Mouse (Mus musculus) Patski (cell line): ENCODE data around the gene Psmd9. TPM values are rescaled to one million over a fixed set of nuclear protein-coding genes. Genes with fewer than 3 reads are reported as not detected.

Experiments used
- ATAC-seq: fragments of 100-300 bp; one replicate; pipeline ENCODE4 v1.8.0; 2021
- CTCF ChIA-PET: fragments of 350-600 bp; sonication (Branson Sonifier 250); formaldehyde crosslinking; loops from one replicate; lab custom pipeline; 2022; ENCODE audit warnings: inconsistent platforms; lab: Charles Lee
- POLR2A ChIA-PET: fragments of 350-600 bp; sonication (Branson Sonifier 250); formaldehyde crosslinking; loops from one replicate; lab custom pipeline; 2022; ENCODE audit warnings: antibody characterized with exemption, inconsistent platforms; lab: Charles Lee
- DNase-seq: peaks from one replicate; pipeline ENCODE4 v3.0.0-alpha.2; 2011; ENCODE audit warnings: low read depth, low spot score
- H3K27me3 ChIP-seq: fragments of 371-371 bp; one replicate; pipeline ENCODE4 v1.5.1; 2021
- CTCF ChIP-seq: fragments of 100-300 bp; IDR thresholded peaks from one replicate; pipeline ENCODE4 v1.5.1; 2021
- in situ Hi-C: fragments of 300-500 bp; cut with MboI; formaldehyde crosslinking; loops from 3 replicates; pipeline ENCODE4 v1.11.1; 2018; ENCODE audit warnings: low pct_unique_long_range_greater_than_20kb, mixed read lengths
- polyA plus RNA-seq: library from polyadenylated mRNA; unstranded; gene quantifications from one replicate; pipeline ENCODE4 v1.2.3, GENCODE M21; 2021

Psmd9 gene
- 59.3 TPM for polyA plus RNA-seq

DNA sequence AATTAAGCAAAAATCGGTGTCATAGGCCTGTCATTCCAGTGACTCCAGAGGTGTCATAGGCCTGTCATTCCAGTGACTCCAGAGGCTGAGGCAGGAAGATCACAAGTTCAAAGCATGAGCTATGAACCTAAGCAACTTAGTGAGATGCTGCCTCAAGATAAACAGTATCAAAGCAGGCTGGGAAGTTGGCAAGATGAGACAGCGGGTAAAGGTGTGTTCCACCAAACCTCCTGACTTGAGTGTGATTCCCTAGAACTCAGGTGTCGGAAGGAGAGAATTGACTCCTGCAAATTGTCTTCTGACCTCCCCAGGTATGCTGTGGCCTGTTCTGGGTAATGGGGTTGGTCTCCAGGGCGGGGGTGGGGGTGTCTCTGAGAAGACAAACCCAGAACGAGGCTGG is at the start of gene Psmd9:
Psmd9 (plus strand) TSS at position 130 of the 400 bp plus-strand sequence.
- in situ Hi-C loops, result no loop called here
- ATAC-seq, result no peak
- H3K27me3 ChIP-seq, result no peaks in the 10 kb centered on the region
- DNase-seq, result no peak
- no peak for TF ChIP-seq CTCF
- ChIA-PET CTCF (interaction anchor here (1.0 to 6.1 kb wide), 8 partner anchors 14 to 105 kb away, joined by 3 to 40 read pairs (median 8); partner anchors contain the start of gene Tmem120b), POLR2A (no interaction called here)

DNA sequence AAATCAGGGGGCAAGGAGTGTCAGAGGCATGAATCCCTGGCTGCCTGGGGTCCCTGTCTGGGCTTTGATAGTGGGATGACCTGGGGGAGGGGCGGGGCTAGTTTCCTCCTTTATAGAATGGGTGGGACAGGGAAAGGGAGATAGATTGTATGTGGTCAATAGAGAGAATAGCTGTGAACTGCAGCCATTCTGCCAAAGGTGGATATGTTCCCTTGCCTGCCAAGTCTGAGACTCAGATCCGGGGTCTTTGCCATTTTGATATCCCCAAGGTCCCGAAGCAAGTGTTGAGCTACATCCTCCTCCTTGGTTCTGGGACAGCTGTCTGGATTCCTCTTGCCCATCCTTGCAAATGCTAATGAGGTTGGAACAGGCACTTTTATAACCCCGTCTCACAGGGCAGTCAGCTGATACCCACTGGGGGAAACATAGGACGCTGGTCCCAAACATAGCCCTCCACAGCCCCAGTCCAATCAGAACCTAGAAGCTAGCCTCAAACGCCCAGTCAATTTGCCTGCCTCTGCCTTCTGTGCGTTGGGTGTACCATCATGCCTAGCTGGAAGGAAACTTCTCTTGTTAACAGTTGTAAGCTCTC is 48.5 kb upstream of the Psmd9 start:
- ChIA-PET POLR2A (interaction anchor here (0.6 kb wide), 1 partner anchor 773 kb away, joined by 3 read pairs; no protein-coding TSS in a partner anchor), CTCF (interaction anchor here (0.7 to 2.7 kb wide), 5 partner anchors 12 to 57 kb away, joined by 3 to 10 read pairs (median 3); partner anchors contain the start of gene Rhof)
- in situ Hi-C loops, result loop anchor here (10.0 kb wide), 1 partner anchor 56 kb away; the partner anchor contains the start of gene Tmem120b
- no peaks in the 10 kb centered on the region for H3K27me3 ChIP-seq
- TF ChIP-seq CTCF, result no peak
- ATAC-seq (no peak), DNase-seq (no peak)

DNA sequence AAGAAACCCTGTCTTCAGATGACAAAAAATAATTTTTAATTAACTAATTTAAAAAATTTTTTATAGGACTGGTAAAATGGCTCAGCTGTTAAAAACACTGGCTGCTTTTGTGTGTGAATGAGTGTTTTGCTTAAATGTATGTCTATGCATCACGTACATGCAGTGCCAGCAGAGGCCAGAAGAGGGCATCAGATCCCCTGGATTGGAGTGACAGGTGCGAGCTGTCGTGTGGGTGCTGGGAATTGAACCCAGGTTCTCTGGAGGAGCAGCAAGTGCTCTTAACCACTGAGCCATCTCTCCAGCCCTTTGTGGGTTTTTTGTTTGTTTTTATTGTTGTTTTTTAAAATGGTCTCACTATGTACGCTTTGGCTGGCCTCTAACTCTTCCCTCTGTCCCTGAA is 47.0 kb upstream of the Psmd9 start:
- ChIA-PET POLR2A (interaction anchor here (0.6 kb wide), 1 partner anchor 43 kb away, joined by 4 read pairs; no protein-coding TSS in a partner anchor), CTCF (interaction anchor here (1.1 to 2.7 kb wide), 3 partner anchors 28 to 58 kb away, joined by 3 to 10 read pairs (median 4); no protein-coding TSS in a partner anchor)
- in situ Hi-C loops, result loop anchor here (10.0 kb wide), 1 partner anchor 57 kb away; the partner anchor contains the start of gene Tmem120b
- DNase-seq, result no peak
- no peak for TF ChIP-seq CTCF
- no peaks in the 10 kb centered on the region for H3K27me3 ChIP-seq
- no peak for ATAC-seq

DNA sequence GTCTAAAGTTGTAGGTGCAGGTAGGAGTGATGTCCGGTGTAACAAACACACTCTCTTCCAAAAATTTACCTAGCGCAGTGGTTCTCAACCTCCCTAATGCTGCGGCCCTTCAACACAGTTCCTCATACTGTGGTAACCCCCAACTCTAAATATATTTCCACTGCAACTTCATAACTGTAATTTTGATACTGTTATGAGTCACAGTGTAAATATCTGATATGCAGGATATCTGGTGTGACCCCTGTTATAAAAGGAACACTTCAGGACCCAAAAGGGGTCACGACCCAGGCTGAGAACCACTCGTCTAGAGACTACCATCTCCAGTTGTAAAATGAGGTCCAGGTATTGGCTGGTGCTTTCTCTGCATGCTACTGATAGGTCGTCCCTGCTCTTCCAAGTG is 44.1 kb upstream of the Psmd9 start:
- ChIA-PET CTCF (interaction anchor here (1.5 to 6.0 kb wide), 3 partner anchors 9 to 24 kb away, joined by 3 to 39 read pairs (median 4); no protein-coding TSS in a partner anchor), POLR2A (no interaction called here)
- ATAC-seq (no peak), DNase-seq (no peak)
- TF ChIP-seq CTCF, result no peak
- in situ Hi-C loops, result loop anchor here (10.0 to 25.0 kb wide), 4 partner anchors 60 to 1387 kb away; partner anchors contain the start of genes Ppp1cc, Pptc7 and Tmem120b
- H3K27me3 ChIP-seq, result no peaks in the 10 kb centered on the region

DNA sequence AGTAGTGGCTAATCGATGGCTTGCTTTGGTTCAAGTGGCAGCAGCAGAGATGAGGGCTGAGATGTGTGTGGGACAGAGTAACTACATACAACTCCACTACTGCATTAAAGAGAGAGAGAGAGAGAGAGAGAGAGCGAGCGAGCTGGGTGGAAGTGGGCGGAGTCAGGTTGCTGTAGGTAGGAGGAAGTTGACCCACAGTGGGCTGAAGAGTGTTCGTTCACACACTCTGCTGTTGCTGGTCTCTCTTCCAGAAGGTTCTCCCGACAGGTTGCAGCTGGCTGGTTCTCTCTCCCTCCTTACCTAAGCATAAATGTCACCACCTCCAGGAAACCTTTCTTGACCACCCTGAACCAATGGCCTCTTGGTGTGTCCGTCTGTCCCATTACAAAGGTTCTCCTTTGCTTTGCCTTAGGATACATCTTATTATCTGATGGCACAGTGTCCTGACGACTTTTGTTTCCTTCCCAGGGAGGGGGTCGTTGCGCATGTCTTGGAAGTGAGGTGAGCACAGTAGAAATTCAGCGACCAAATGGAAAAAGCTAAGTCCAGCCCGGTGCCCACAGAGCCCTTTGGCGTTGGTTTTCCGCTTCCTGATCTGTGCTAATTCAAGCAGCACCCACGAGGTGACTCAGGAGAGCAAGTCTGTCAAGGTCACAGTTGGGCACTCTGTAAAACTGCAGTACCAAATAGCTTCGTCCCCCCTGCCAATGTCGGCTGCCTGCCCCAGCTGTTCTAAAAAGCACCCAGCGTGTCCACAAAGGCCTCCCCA is 43.4 kb upstream of the Psmd9 start:
- ATAC-seq (peak; percentile 60), DNase-seq (no peak)
- ChIA-PET POLR2A (interaction anchor here (0.6 kb wide), 1 partner anchor 19 kb away, joined by 3 read pairs; no protein-coding TSS in a partner anchor), CTCF (interaction anchor here (1.0 to 6.0 kb wide), 5 partner anchors 9 to 44 kb away, joined by 3 to 39 read pairs (median 5); partner anchors contain the start of gene Psmd9)
- in situ Hi-C loops, result loop anchor here (10.0 to 25.0 kb wide), 4 partner anchors 61 to 1386 kb away; partner anchors contain the start of genes Ppp1cc, Pptc7 and Tmem120b
- H3K27me3 ChIP-seq, result no peaks in the 10 kb centered on the region
- no peak for TF ChIP-seq CTCF

DNA sequence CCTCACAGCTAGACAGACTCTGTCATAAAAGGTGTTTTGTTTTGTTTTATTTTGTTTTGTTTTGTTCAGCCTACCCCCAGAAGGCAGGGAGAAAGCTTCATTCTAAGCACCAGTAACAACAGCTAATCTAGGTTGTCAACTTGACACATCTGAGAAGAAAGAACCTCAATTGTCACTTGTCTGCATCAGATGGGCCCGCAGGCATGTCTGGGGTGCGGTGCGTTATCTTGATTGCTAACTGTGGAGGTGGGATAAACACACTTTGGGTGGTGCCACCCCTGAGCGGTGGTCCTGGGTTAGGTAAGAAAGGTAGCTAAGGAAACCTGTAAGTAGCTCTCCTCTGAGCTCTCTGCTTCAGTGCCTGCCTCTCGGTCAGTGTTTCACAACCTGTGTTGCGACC is 42.2 kb upstream of the Psmd9 start:
- in situ Hi-C loops, result loop anchor here (10.0 to 25.0 kb wide), 4 partner anchors 62 to 1385 kb away; partner anchors contain the start of genes Ppp1cc, Pptc7 and Tmem120b
- POLR2A ChIA-PET, result interaction anchor here (0.7 kb wide), 1 partner anchor 18 kb away, joined by 3 read pairs; no protein-coding TSS in a partner anchor
- DNase-seq (no peak), ATAC-seq (no peak)
- CTCF ChIA-PET, result interaction anchor here (1.1 to 6.0 kb wide), 4 partner anchors 22 to 38 kb away, joined by 3 to 39 read pairs (median 14); no protein-coding TSS in a partner anchor
- no peak for TF ChIP-seq CTCF
- H3K27me3 ChIP-seq, result no peaks in the 10 kb centered on the region

DNA sequence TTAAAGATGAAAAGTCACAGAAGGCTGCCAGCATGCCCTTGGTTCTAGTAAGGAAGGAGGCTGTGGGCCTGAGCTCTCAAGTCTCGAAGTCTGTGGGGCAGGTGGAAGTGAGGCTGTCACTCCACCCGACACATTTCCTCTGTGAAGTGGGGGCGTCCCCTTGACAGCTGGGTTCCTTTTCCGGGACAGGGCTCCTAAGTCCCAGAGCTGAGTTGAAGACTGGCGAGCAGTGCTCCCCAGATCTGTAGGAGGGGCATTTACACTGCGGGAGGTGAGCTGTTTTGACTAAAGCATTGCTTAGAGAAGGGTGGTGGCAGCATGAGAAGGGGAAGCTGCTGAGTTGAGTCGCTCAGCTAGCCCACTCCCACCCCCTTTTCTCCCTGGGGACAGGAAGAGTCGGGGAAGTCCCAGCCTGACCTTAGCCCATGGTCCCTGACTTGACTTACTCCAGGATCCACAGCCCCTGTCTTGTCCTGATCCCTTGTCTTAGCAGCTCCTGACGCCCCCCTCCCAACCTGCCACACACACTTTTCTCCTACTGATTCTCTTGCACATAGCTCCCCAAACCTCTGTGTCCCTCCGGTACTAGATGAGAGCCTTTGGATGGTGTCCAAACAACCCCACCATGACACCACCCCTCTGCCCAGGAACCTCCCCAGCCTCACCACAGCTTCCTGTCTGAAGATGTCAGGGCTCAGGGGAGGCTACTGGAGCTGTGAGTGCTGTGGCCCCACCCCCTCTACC is 40.6 kb upstream of the Psmd9 start:
- ATAC-seq (no peak), DNase-seq (no peak)
- ChIA-PET POLR2A (interaction anchor here (1.3 kb wide), 1 partner anchor 20 kb away, joined by 3 read pairs; no protein-coding TSS in a partner anchor), CTCF (interaction anchor here (0.9 to 6.0 kb wide), 5 partner anchors 10 to 43 kb away, joined by 3 to 39 read pairs (median 5); no protein-coding TSS in a partner anchor)
- TF ChIP-seq CTCF, result no peak
- in situ Hi-C loops, result loop anchor here (10.0 to 25.0 kb wide), 4 partner anchors 64 to 1384 kb away; partner anchors contain the start of genes Ppp1cc, Pptc7 and Tmem120b
- H3K27me3 ChIP-seq, result no peaks in the 10 kb centered on the region

DNA sequence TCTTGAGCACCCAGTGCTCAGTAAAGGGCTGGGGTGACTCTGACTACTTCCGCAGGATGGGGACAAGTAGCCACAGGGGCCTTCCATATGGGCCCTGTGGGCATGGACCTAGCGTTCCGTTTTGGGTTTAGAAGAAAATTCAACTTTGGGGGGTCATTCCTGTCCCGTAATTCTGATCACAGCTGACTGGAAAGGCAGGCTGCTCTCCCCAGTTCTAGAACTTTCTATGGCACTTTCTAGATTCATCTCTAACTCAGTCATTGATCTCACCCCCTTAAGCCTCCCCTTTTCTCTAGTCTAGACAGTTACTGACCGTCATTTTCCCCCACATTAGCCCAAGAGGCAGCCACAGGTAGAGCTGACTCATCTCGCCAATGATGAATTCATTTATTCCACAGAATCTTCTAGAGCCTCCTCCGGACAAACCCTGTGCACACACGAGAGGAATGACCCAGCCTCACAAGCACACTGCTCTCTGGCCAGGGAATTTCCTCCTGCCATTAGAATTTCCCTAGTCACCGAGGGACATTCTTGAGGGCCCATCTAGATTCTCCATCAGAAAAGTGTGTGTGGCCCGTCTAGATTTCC is 39.9 kb upstream of the Psmd9 start:
- ChIA-PET POLR2A (interaction anchor here (1.3 kb wide), 1 partner anchor 20 kb away, joined by 3 read pairs; no protein-coding TSS in a partner anchor), CTCF (interaction anchor here (0.9 to 6.0 kb wide), 6 partner anchors 11 to 42 kb away, joined by 3 to 39 read pairs (median 4); no protein-coding TSS in a partner anchor)

More for the DNA sequence above, 39.9 kb upstream of the Psmd9 start:
- ATAC-seq (no peak), DNase-seq (no peak)
- TF ChIP-seq CTCF, result no peak
- in situ Hi-C loops, result loop anchor here (10.0 to 25.0 kb wide), 4 partner anchors 64 to 1383 kb away; partner anchors contain the start of genes Ppp1cc, Pptc7 and Tmem120b
- no peaks in the 10 kb centered on the region for H3K27me3 ChIP-seq
